Mouse (Mus musculus) heart, embryonic 10.5 days (tissue): ENCODE data around the gene Xkr8. TPM values are rescaled to one million over a fixed set of nuclear protein-coding genes. Genes with fewer than 3 reads are reported as not detected.
"Not testable (repeated sequence)": the region's sequence is repeated elsewhere in the genome, so short reads cannot be mapped to it uniquely, and the experiment has no call there.

Source experiments
- DNase-seq: peaks from one replicate; pipeline ENCODE4 v3.0.0-alpha.2; 2017; ENCODE audit warnings: low spot score
- H3K27ac ChIP-seq: fragments of 300-500 bp; sonication (generic); 2 replicates; pipeline ENCODE4 v1.5.1; 2016; ENCODE audit warnings: mild to moderate bottlenecking
- H3K27me3 ChIP-seq: fragments of 300-500 bp; sonication (generic); 2 replicates; pipeline ENCODE4 v1.6.1; 2016; ENCODE audit warnings: mild to moderate bottlenecking; ENCODE audit not compliant: poor library complexity, insufficient read depth, severe bottlenecking
- H3K36me3 ChIP-seq: fragments of 300-500 bp; sonication (generic); 2 replicates; pipeline ENCODE4 v1.6.1; 2016; ENCODE audit warnings: mild to moderate bottlenecking, moderate library complexity
- H3K4me1 ChIP-seq: fragments of 300-500 bp; sonication (generic); 2 replicates; pipeline ENCODE4 v1.6.1; 2016; ENCODE audit warnings: mild to moderate bottlenecking
- H3K4me3 ChIP-seq: fragments of 300-500 bp; sonication (generic); 2 replicates; pipeline ENCODE4 v1.5.1; 2016; ENCODE audit warnings: mild to moderate bottlenecking, moderate library complexity
- H3K9me3 ChIP-seq: fragments of 300-500 bp; sonication (generic); 2 replicates; pipeline ENCODE4 v1.6.1; 2016; ENCODE audit warnings: mild to moderate bottlenecking, moderate library complexity
- WGBS: fragments of 180-500 bp; shearing (Covaris S2); methylation state at CpG from one replicate; pipeline ENCODE4 v1.1.7; 2016; 5-methylcytosine and 5-hydroxymethylcytosine counted together
- polyA plus RNA-seq: library from polyadenylated mRNA; unstranded; fragments of >200 nt; fragmentation: Nextera tagmentation; extraction: Ambion mirVana; gene quantifications from 2 replicates; pipeline ENCODE4 v1.2.1, GENCODE M21; 2016

The Xkr8 gene
- polyA plus RNA-seq, 1 experiment from 2014 or later, result 4.8 TPM

- Histone ChIP-seq H3K4me3 (no peak overlapping the region), H3K9me3 (no peaks in the 10 kb centered on the region), H3K36me3 (no peaks in the 10 kb centered on the region), H3K27ac (no peak overlapping the region), H3K4me1 (peaks cover 12% of the 10 kb centered on the region), H3K27me3 (peaks cover 14% of the 10 kb centered on the region)
- DNase-seq, result no peak
- WGBS, result 49% methylated on average over 6 of the region's 6 CpGs
These were observed 20.6 kb upstream of the Xkr8 start for GRCm38 (mm10) chr4:132752992-132753391.

GRCm38 (mm10) chr4:132749258-132749982 is 17.1 kb upstream of the Xkr8 start:
- no peaks in the 10 kb centered on the region for H3K27me3 ChIP-seq
- no peak overlapping the region for H3K4me3 ChIP-seq
- no peaks in the 10 kb centered on the region for H3K36me3 ChIP-seq
- peaks cover 18% of the 10 kb centered on the region for H3K4me1 ChIP-seq
- H3K9me3 ChIP-seq, result no peaks in the 10 kb centered on the region
- no peak for DNase-seq
- WGBS, result 80% methylated on average over 6 of the region's 6 CpGs
- no peak overlapping the region for H3K27ac ChIP-seq

GRCm38 (mm10) chr4:132748778-132749177 is 16.4 kb upstream of the Xkr8 start:
- peaks cover 24% of the 10 kb centered on the region for H3K4me1 ChIP-seq
- H3K27ac ChIP-seq, result no peak overlapping the region
- no peak overlapping the region for H3K4me3 ChIP-seq
- H3K9me3 ChIP-seq, result no peaks in the 10 kb centered on the region
- no peaks in the 10 kb centered on the region for H3K27me3 ChIP-seq
- DNase-seq, result no peak
- 91% methylated on average over 4 of the region's 4 CpGs for WGBS
- H3K36me3 ChIP-seq, result no peaks in the 10 kb centered on the region

GRCm38 (mm10) chr4:132747664-132748259 is 15.4 kb upstream of the Xkr8 start:
- H3K4me3 ChIP-seq, result no peak overlapping the region
- H3K36me3 ChIP-seq, result no peaks in the 10 kb centered on the region
- no peaks in the 10 kb centered on the region for H3K9me3 ChIP-seq
- H3K4me1 ChIP-seq, result peaks cover 20% of the 10 kb centered on the region
- 44% methylated on average over 9 of the region's 9 CpGs for WGBS
- H3K27ac ChIP-seq, result peak overlapping the region; percentile 25; the same call in 1 of the 2 replicates
- H3K27me3 ChIP-seq, result no peaks in the 10 kb centered on the region
- no peak for DNase-seq

- peak overlapping the region; percentile 25; the same call in 1 of the 2 replicates for H3K27ac ChIP-seq
- 79% methylated on average over 9 of the region's 9 CpGs for WGBS
- no peaks in the 10 kb centered on the region for H3K36me3 ChIP-seq
- no peak overlapping the region for H3K4me3 ChIP-seq
- no peak for DNase-seq
- H3K27me3 ChIP-seq, result no peaks in the 10 kb centered on the region
- H3K9me3 ChIP-seq, result no peaks in the 10 kb centered on the region
- peaks cover 16% of the 10 kb centered on the region for H3K4me1 ChIP-seq
These were observed 14.7 kb upstream of the Xkr8 start for GRCm38 (mm10) chr4:132746911-132747517.

- H3K36me3 ChIP-seq, result no peaks in the 10 kb centered on the region
- H3K4me3 ChIP-seq, result no peak overlapping the region
- DNase-seq, result no peak
- no peaks in the 10 kb centered on the region for H3K27me3 ChIP-seq
- peaks cover 16% of the 10 kb centered on the region for H3K4me1 ChIP-seq
- WGBS, result 62% methylated on average over 11 of the region's 11 CpGs
- no peaks in the 10 kb centered on the region for H3K9me3 ChIP-seq
- no peak overlapping the region; the same call in 1 of the 2 replicates for H3K27ac ChIP-seq
These were observed 11.9 kb upstream of the Xkr8 start for GRCm38 (mm10) chr4:132743992-132744911.

GRCm38 (mm10) chr4:132741491-132741890 is 9.1 kb upstream of the Xkr8 start:
- H3K4me1 ChIP-seq, result peaks cover 8% of the 10 kb centered on the region; the same call in 1 of the 2 replicates
- WGBS, result 87% methylated on average over 7 of the region's 7 CpGs
- DNase-seq, result no peak
- no peaks in the 10 kb centered on the region for H3K9me3 ChIP-seq
- no peak overlapping the region for H3K27ac ChIP-seq
- no peaks in the 10 kb centered on the region for H3K27me3 ChIP-seq
- H3K4me3 ChIP-seq, result no peak overlapping the region
- no peaks in the 10 kb centered on the region for H3K36me3 ChIP-seq

GRCm38 (mm10) chr4:132737154-132737553 is 4.8 kb upstream of the Xkr8 start:
- H3K4me1 ChIP-seq, DNase-seq, H3K27me3 ChIP-seq, H3K27ac ChIP-seq, H3K4me3 ChIP-seq, H3K9me3 ChIP-seq, H3K36me3 ChIP-seq: not testable (repeated sequence)
- WGBS, result 83% methylated on average over 9 of the region's 9 CpGs

GRCm38 (mm10) chr4:132735894-132736293 is 3.5 kb upstream of the Xkr8 start:
- Histone ChIP-seq H3K27ac (no peak overlapping the region), H3K36me3 (no peaks in the 10 kb centered on the region), H3K27me3 (no peaks in the 10 kb centered on the region), H3K9me3 (no peaks in the 10 kb centered on the region), H3K4me1 (peaks cover 19% of the 10 kb centered on the region), H3K4me3 (no peak overlapping the region)
- no peak for DNase-seq
- WGBS, result 46% methylated on average over 3 of the region's 3 CpGs

GRCm38 (mm10) chr4:132735389-132735788 is 3.0 kb upstream of the Xkr8 start:
- Histone ChIP-seq H3K36me3 (no peaks in the 10 kb centered on the region), H3K4me3 (no peak overlapping the region), H3K4me1 (peaks cover 19% of the 10 kb centered on the region), H3K27ac (no peak overlapping the region), H3K9me3 (no peaks in the 10 kb centered on the region), H3K27me3 (no peaks in the 10 kb centered on the region)
- 77% methylated on average over 2 of the region's 2 CpGs for WGBS
- DNase-seq, result no peak

- DNase-seq, result no peak
- no peaks in the 10 kb centered on the region for H3K27me3 ChIP-seq
- WGBS, result 89% methylated on average over 2 of the region's 2 CpGs
- peaks cover 19% of the 10 kb centered on the region for H3K4me1 ChIP-seq
- H3K4me3 ChIP-seq, result no peak overlapping the region
- H3K27ac ChIP-seq, result no peak overlapping the region
- no peaks in the 10 kb centered on the region for H3K9me3 ChIP-seq
- no peaks in the 10 kb centered on the region for H3K36me3 ChIP-seq
These were observed 2.4 kb upstream of the Xkr8 start for GRCm38 (mm10) chr4:132734766-132735165.

GRCm38 (mm10) chr4:132733071-132733770 is 875 bp upstream of the Xkr8 start:
- no peak overlapping the region for H3K4me3 ChIP-seq
- no peaks in the 10 kb centered on the region for H3K36me3 ChIP-seq
- peaks cover 19% of the 10 kb centered on the region for H3K4me1 ChIP-seq
- DNase-seq, result no peak
- H3K27ac ChIP-seq, result peak overlapping the region; percentile 77; the same call in 1 of the 2 replicates
- no peaks in the 10 kb centered on the region for H3K9me3 ChIP-seq
- 90% methylated on average over 25 of the region's 25 CpGs for whole genome bisulfite sequencing
- no peaks in the 10 kb centered on the region for H3K27me3 ChIP-seq
